Comparison of ENCODE assay signal across 14 mouse cellular contexts in the genomic region with DNA sequence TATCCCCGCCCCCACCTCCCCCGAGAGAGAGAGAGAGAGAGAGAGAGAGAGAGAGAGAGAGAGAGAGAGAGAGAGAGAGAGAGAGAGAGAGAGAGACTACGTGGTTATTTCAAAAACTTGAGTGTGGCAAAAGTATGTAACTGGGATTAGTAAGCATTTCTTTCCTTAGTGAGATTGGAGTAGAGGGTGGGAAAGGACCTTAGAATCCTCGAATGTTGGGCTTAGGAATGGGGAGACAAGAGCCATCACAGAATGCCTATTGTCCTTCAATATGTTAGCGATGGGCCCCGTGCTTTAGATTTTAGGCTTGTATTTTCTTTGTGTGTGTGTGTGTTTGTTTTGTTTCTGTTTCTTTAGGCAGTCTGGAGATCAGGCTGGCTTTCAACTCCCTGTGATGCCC. TPM values are rescaled to one million over a fixed set of nuclear protein-coding genes. Genes with fewer than 3 reads are reported as not detected.
A peak's percentile ranks its signal among the peaks of the same experiment; 100 is the strongest.
DNase-seq lines count a peak whose midpoint lies in the region; ATAC-seq and TF ChIP-seq lines count a peak whose summit lies in the region.
"Had no signal": no experiment of that assay in that cellular context is flagged by ENCODE, and none has a peak within 500 bp of the region (broad histone marks: within the 10 kb centered on the region; RNA-seq: fewer than 3 reads in every experiment).

No protein-coding gene starts in this region.

- H3K36me3 ChIP-seq in forebrain, embryonic 10.5 days (replicated peaks), result no peaks in the 10 kb centered on the region
- H3K36me3 ChIP-seq in forebrain, embryonic 11.5 days (ENCODE audit: control insufficient read depth, insufficient read depth, low read length), result no peaks in the 10 kb centered on the region
- no peaks in the 10 kb centered on the region for H3K36me3 ChIP-seq in kidney, postnatal 0 days (ENCODE audit: insufficient read depth, low read length)
- H3K36me3 ChIP-seq in embryonic facial prominence, embryonic 12.5 days, result no peaks in the 10 kb centered on the region
- H3K36me3 ChIP-seq in hindbrain, postnatal 0 days (ENCODE audit: insufficient read depth, low read length), result no peaks in the 10 kb centered on the region
- H3K36me3 ChIP-seq in thymus, adult 2 months (ENCODE audit: control insufficient read depth, insufficient read depth, low read length), result no peaks in the 10 kb centered on the region

- DNase-seq in forebrain, embryonic 10.5 days (ENCODE audit: extremely low spot score, low spot score), result no peak
- no peak for DNase-seq in forebrain, embryonic 11.5 days (ENCODE audit: low spot score)
- DNase-seq in kidney, postnatal 0 days (ENCODE audit: low spot score), result no peak
- no peak for DNase-seq in kidney, adult 11 months
- no peak for DNase-seq in hindbrain, postnatal 0 days (ENCODE audit: low spot score)
- DNase-seq in thymus, adult 2 months, result no peak
- DNase-seq in left cerebral cortex, postnatal 36 days (ENCODE audit: low spot score in 2 of 2), result no peak
- DNase-seq: cerebellum, adult 8-10 months; gastrocnemius, postnatal 25 days; thymus, postnatal 36 days had no signal

- H3K27ac ChIP-seq in forebrain, embryonic 10.5 days, result peak overlapping the region; percentile 75
- H3K27ac ChIP-seq in forebrain, embryonic 11.5 days (ENCODE audit: low read depth, low read length), result no peak overlapping the region
- H3K27ac ChIP-seq in kidney, postnatal 0 days, result no peak overlapping the region
- H3K27ac ChIP-seq in embryonic facial prominence, embryonic 12.5 days, result peak overlapping the region; percentile 81; the same call in 1 of the 2 replicates
- no peak overlapping the region for H3K27ac ChIP-seq in hindbrain, postnatal 0 days
- H3K27ac ChIP-seq in thymus, adult 2 months (ENCODE audit: control insufficient read depth, insufficient read depth, low read length), result no peak overlapping the region

- H3K9me3 ChIP-seq in forebrain, embryonic 10.5 days, result no peaks in the 10 kb centered on the region
- H3K9me3 ChIP-seq in forebrain, embryonic 11.5 days (ENCODE audit: control insufficient read depth, low read length), result no peaks in the 10 kb centered on the region
- H3K9me3 ChIP-seq in kidney, postnatal 0 days (replicated peaks; ENCODE audit: low read length), result no peaks in the 10 kb centered on the region
- no peaks in the 10 kb centered on the region for H3K9me3 ChIP-seq in embryonic facial prominence, embryonic 12.5 days
- H3K9me3 ChIP-seq in hindbrain, postnatal 0 days (ENCODE audit: low read length), result no peaks in the 10 kb centered on the region

- TF ChIP-seq CTCF in kidney, postnatal 0 days (IDR thresholded peaks at IDR 0.05; ENCODE audit: low read depth), result no peak
- no peak for TF ChIP-seq CTCF in hindbrain, postnatal 0 days (IDR thresholded peaks at IDR 0.05; ENCODE audit: low read depth)
- no peak for TF ChIP-seq CTCF in thymus, adult 2 months (IDR thresholded peaks at IDR 0.05; ENCODE audit: borderline replicate concordance, control insufficient read depth, extremely low read depth, insufficient read depth, low read length, poor library complexity)

- 17% methylated on average over 6 of the region's 6 CpGs for WGBS in forebrain, embryonic 10.5 days
- 19% methylated on average over 5 of the region's 6 CpGs for WGBS in forebrain, embryonic 11.5 days
- WGBS in kidney, postnatal 0 days, result 16% methylated on average over 5 of the region's 6 CpGs
- WGBS in embryonic facial prominence, embryonic 12.5 days, result 15% methylated on average over 6 of the region's 6 CpGs
- WGBS in hindbrain, postnatal 0 days, result 18% methylated on average over 6 of the region's 6 CpGs
- WGBS in thymus, adult 2 months, result 64% methylated on average over 6 of the region's 6 CpGs

- 0 out of 2 replicates have a peak overlapping the region, but pooled peaks have one; percentile 32 for H3K4me3 ChIP-seq in forebrain, embryonic 10.5 days
- no peak overlapping the region for H3K4me3 ChIP-seq in forebrain, embryonic 11.5 days (ENCODE audit: low read depth, low read length)
- no peak overlapping the region for H3K4me3 ChIP-seq in kidney, postnatal 0 days (replicated peaks; ENCODE audit: low read depth, low read length)
- no peak overlapping the region for H3K4me3 ChIP-seq in embryonic facial prominence, embryonic 12.5 days
- H3K4me3 ChIP-seq in hindbrain, postnatal 0 days (ENCODE audit: low read length), result no peak overlapping the region
- no peak overlapping the region for H3K4me3 ChIP-seq in thymus, adult 2 months (ENCODE audit: control insufficient read depth, insufficient read depth, low read length)

- no peak for ATAC-seq in forebrain, embryonic 11.5 days (replicated peaks; ENCODE audit: low FRiP score)
- no peak for ATAC-seq in kidney, postnatal 0 days (replicated peaks; ENCODE audit: low FRiP score, low read depth)
- ATAC-seq in embryonic facial prominence, embryonic 12.5 days (ENCODE audit: insufficient number of reproducible peaks, insufficient read depth, low FRiP score, low TSS enrichment), result no peak
- ATAC-seq in hindbrain, postnatal 0 days, result no peak

- TF ChIP-seq POLR2A in thymus, adult 2 months (IDR thresholded peaks at IDR 0.05; ENCODE audit: control insufficient read depth, extremely low read depth, insufficient read depth, low read length, poor library complexity), result no peak

- no peak overlapping the region for H3K4me2 ChIP-seq in forebrain, embryonic 11.5 days (ENCODE audit: low read depth, low read length, severe bottlenecking)
- peak overlapping the region; percentile 59 for H3K4me2 ChIP-seq in kidney, postnatal 0 days (ENCODE audit: low read length)
- peak overlapping the region; percentile 46 for H3K4me2 ChIP-seq in embryonic facial prominence, embryonic 12.5 days (replicated peaks)
- peak overlapping the region; percentile 47 for H3K4me2 ChIP-seq in hindbrain, postnatal 0 days (ENCODE audit: low read depth, low read length)

- no peak overlapping the region for H3K9ac ChIP-seq in forebrain, embryonic 11.5 days (ENCODE audit: low read length)
- no peak overlapping the region for H3K9ac ChIP-seq in kidney, postnatal 0 days (ENCODE audit: low read depth, low read length)
- H3K9ac ChIP-seq in embryonic facial prominence, embryonic 12.5 days, result no peak overlapping the region
- no peak overlapping the region for H3K9ac ChIP-seq in hindbrain, postnatal 0 days (replicated peaks; ENCODE audit: low read length)

- intact Hi-C loops in left cerebral cortex, postnatal 36 days (cut with DNase I), result no loop called here

- peaks cover 30% of the 10 kb centered on the region for H3K27me3 ChIP-seq in forebrain, embryonic 10.5 days (ENCODE audit: poor library complexity, severe bottlenecking)
- no peaks in the 10 kb centered on the region; the same call in 1 of the 2 replicates for H3K27me3 ChIP-seq in forebrain, embryonic 11.5 days (ENCODE audit: control insufficient read depth, insufficient read depth, low read length)
- no peaks in the 10 kb centered on the region; the same call in 1 of the 2 replicates for H3K27me3 ChIP-seq in kidney, postnatal 0 days (ENCODE audit: insufficient read depth, low read length)
- peaks cover 24% of the 10 kb centered on the region for H3K27me3 ChIP-seq in embryonic facial prominence, embryonic 12.5 days
- H3K27me3 ChIP-seq in hindbrain, postnatal 0 days (ENCODE audit: insufficient read depth, low read length), result no peaks in the 10 kb centered on the region
- no peaks in the 10 kb centered on the region for H3K27me3 ChIP-seq in thymus, adult 2 months (ENCODE audit: control insufficient read depth, insufficient read depth, low read length)

- peaks cover 21% of the 10 kb centered on the region for H3K4me1 ChIP-seq in forebrain, embryonic 10.5 days
- H3K4me1 ChIP-seq in forebrain, embryonic 11.5 days (replicated peaks; ENCODE audit: control insufficient read depth, insufficient read depth, low read length), result no peaks in the 10 kb centered on the region
- 0 out of 2 replicates have a peak, but pooled peaks cover 3% of the 10 kb centered on the region for H3K4me1 ChIP-seq in kidney, postnatal 0 days (replicated peaks; ENCODE audit: insufficient read depth, low read length)
- no peaks in the 10 kb centered on the region; the same call in 1 of the 2 replicates for H3K4me1 ChIP-seq in embryonic facial prominence, embryonic 12.5 days
- no peaks in the 10 kb centered on the region for H3K4me1 ChIP-seq in hindbrain, postnatal 0 days (ENCODE audit: insufficient read depth, low read length)
- H3K4me1 ChIP-seq in thymus, adult 2 months (replicated peaks; ENCODE audit: control insufficient read depth, insufficient read depth, low read length), result no peaks in the 10 kb centered on the region

RNA-seq across cellular contexts. Expression of a gene that starts 4.0 kb away (rescaled TPM):
- polyA plus RNA-seq in forebrain, embryonic 10.5 days (2016; fragmentation: Nextera tagmentation; extraction: Ambion mirVana), result 0.15 and 0.47 TPM in 2 replicates
- 0.31 TPM in 1 of 2 replicates, not detected in the other for polyA plus RNA-seq in forebrain, embryonic 11.5 days (2014; fragmentation: Nextera tagmentation; extraction: Ambion mirVana)
- polyA plus RNA-seq in kidney, postnatal 0 days (2015; fragmentation: Nextera tagmentation; extraction: Ambion mirVana), result not detected in 2 replicates
- 0.33 and 0.59 TPM in 2 replicates for polyA plus RNA-seq in embryonic facial prominence, embryonic 12.5 days (2016; fragmentation: Nextera tagmentation; extraction: Ambion mirVana)
- total RNA-seq in hindbrain, postnatal 0 days (2014; rRNA removed), result not detected in 2 replicates
- 0.15 and 0.16 TPM in 2 replicates for polyA plus RNA-seq in hindbrain, postnatal 0 days (2015; fragmentation: Nextera tagmentation; extraction: Ambion mirVana)
- polyA plus RNA-seq in thymus, adult 2 months (2012; rRNA removed), result 0.08 TPM in 1 of 2 replicates, not detected in the other
- not detected for total RNA-seq in left cerebral cortex, postnatal 36 days (2021)
- total RNA-seq: adrenal gland, postnatal 25 days; gastrocnemius, postnatal 25 days; left cerebral cortex, adult 18-20 months had no signal
- polyA plus RNA-seq: liver, embryonic 16.5 days had no signal

Comparison
In these comparisons a context has a peak if more than half of its experiments do, and no peak if none do; other contexts are left out.
1. H3K27ac ChIP-seq: peak in forebrain, embryonic 10.5 days (single experiment) and embryonic facial prominence, embryonic 12.5 days (single experiment); none in forebrain, embryonic 11.5 days (single experiment), kidney, postnatal 0 days (single experiment), hindbrain, postnatal 0 days (single experiment) and thymus, adult 2 months (single experiment).